Mouse (Mus musculus): ENCODE results near the gene Rrm1.

- TF ChIP-seq CTCF (IDR thresholded peaks at IDR 0.05; ENCODE audit: borderline replicate concordance, extremely low read depth, insufficient read depth, insufficient read length) (peak; percentile 86), POLR2A (IDR thresholded peaks at IDR 0.05; ENCODE audit: borderline replicate concordance, extremely low read depth, insufficient read depth, insufficient read length, poor library complexity, severe bottlenecking) (no peak)
These were observed 71.4 kb downstream of the Rrm1 start for GRCm38 (mm10) chr7:102512814-102513435.
